In genomic region chr1:183763864-183764726, GRCm38 (mm10) we compare ENCODE assay signal across 11 mouse cellular contexts.
DNase-seq lines count a peak whose midpoint lies in the region; ATAC-seq and TF ChIP-seq lines count a peak whose summit lies in the region.
"Had no signal": no experiment of that assay in that cellular context is flagged by ENCODE, and none has a peak within 500 bp of the region (broad histone marks: within the 10 kb centered on the region; RNA-seq: fewer than 3 reads in every experiment).

No protein-coding gene starts in this region.

- H3K36me3 ChIP-seq in midbrain, embryonic 14.5 days (ENCODE audit: control insufficient read depth, insufficient read depth, low read length): no peaks in the 10 kb centered on the region
- H3K36me3 ChIP-seq in midbrain, embryonic 10.5 days: no peaks in the 10 kb centered on the region
- no peaks in the 10 kb centered on the region for H3K36me3 ChIP-seq in embryonic facial prominence, embryonic 11.5 days (replicated peaks; ENCODE audit: control insufficient read depth, insufficient read depth, low read depth, low read length)
- no peaks in the 10 kb centered on the region for H3K36me3 ChIP-seq in kidney, postnatal 0 days (ENCODE audit: insufficient read depth, low read length)
- H3K36me3 ChIP-seq in stomach, embryonic 14.5 days (ENCODE audit: control insufficient read depth, insufficient read depth, low read length): no peaks in the 10 kb centered on the region

- no peaks in the 10 kb centered on the region for H3K9me3 ChIP-seq in midbrain, embryonic 14.5 days (ENCODE audit: control insufficient read depth, low read length)
- no peaks in the 10 kb centered on the region for H3K9me3 ChIP-seq in midbrain, embryonic 10.5 days (replicated peaks)
- no peaks in the 10 kb centered on the region for H3K9me3 ChIP-seq in embryonic facial prominence, embryonic 11.5 days (replicated peaks; ENCODE audit: control insufficient read depth, low read length)
- H3K9me3 ChIP-seq in kidney, postnatal 0 days (replicated peaks; ENCODE audit: low read length): no peaks in the 10 kb centered on the region
- H3K9me3 ChIP-seq in stomach, embryonic 14.5 days (ENCODE audit: control insufficient read depth, low read depth, low read length): no peaks in the 10 kb centered on the region

- no peak overlapping the region for H3K9ac ChIP-seq in midbrain, embryonic 14.5 days (replicated peaks; ENCODE audit: low read length)
- H3K9ac ChIP-seq in embryonic facial prominence, embryonic 11.5 days (replicated peaks; ENCODE audit: low read length): no peak overlapping the region
- H3K9ac ChIP-seq in kidney, postnatal 0 days (ENCODE audit: low read depth, low read length): no peak overlapping the region
- no peak overlapping the region for H3K9ac ChIP-seq in stomach, embryonic 14.5 days (replicated peaks; ENCODE audit: low read depth, low read length)
- H3K9ac ChIP-seq: liver, embryonic 14.5 days had no signal

- no peaks in the 10 kb centered on the region for H3K4me1 ChIP-seq in midbrain, embryonic 14.5 days (ENCODE audit: control insufficient read depth, insufficient read depth, low read length)
- no peaks in the 10 kb centered on the region for H3K4me1 ChIP-seq in midbrain, embryonic 10.5 days
- H3K4me1 ChIP-seq in embryonic facial prominence, embryonic 11.5 days (ENCODE audit: control insufficient read depth, insufficient read depth, low read length): no peaks in the 10 kb centered on the region
- no peaks in the 10 kb centered on the region; the same call in 1 of the 2 replicates for H3K4me1 ChIP-seq in kidney, postnatal 0 days (replicated peaks; ENCODE audit: insufficient read depth, low read length)
- no peaks in the 10 kb centered on the region for H3K4me1 ChIP-seq in stomach, embryonic 14.5 days (ENCODE audit: control insufficient read depth, insufficient read depth, low read length)

- WGBS in midbrain, embryonic 14.5 days: 49% methylated on average over 11 of the region's 11 CpGs
- 80% methylated on average over 11 of the region's 11 CpGs for WGBS in midbrain, embryonic 10.5 days
- 63% methylated on average over 11 of the region's 11 CpGs for WGBS in embryonic facial prominence, embryonic 11.5 days
- 37% methylated on average over 11 of the region's 11 CpGs for WGBS in kidney, postnatal 0 days
- 53% methylated on average over 11 of the region's 11 CpGs for WGBS in stomach, embryonic 14.5 days

- ATAC-seq in midbrain, embryonic 14.5 days (ENCODE audit: low FRiP score, low TSS enrichment): no peak
- no peak for ATAC-seq in embryonic facial prominence, embryonic 11.5 days (replicated peaks; ENCODE audit: insufficient number of reproducible peaks, low FRiP score, low TSS enrichment, low read depth)
- ATAC-seq in kidney, postnatal 0 days (replicated peaks; ENCODE audit: low FRiP score, low read depth): peak; percentile 93
- ATAC-seq in stomach, embryonic 14.5 days (ENCODE audit: insufficient number of reproducible peaks, insufficient read depth, low FRiP score, low read depth): peak; percentile 91
- ATAC-seq in cerebellum, adult (ENCODE audit: insufficient number of reproducible peaks, low FRiP score, low TSS enrichment): no peak

- no peak overlapping the region for H3K4me2 ChIP-seq in midbrain, embryonic 14.5 days (ENCODE audit: low read length)
- no peak overlapping the region for H3K4me2 ChIP-seq in embryonic facial prominence, embryonic 11.5 days (ENCODE audit: low read depth, low read length)
- H3K4me2 ChIP-seq in kidney, postnatal 0 days (ENCODE audit: low read length): no peak overlapping the region
- no peak overlapping the region for H3K4me2 ChIP-seq in stomach, embryonic 14.5 days (replicated peaks; ENCODE audit: low read depth, low read length)

- H3K27me3 ChIP-seq in midbrain, embryonic 14.5 days (ENCODE audit: control insufficient read depth, insufficient read depth, low read length): no peaks in the 10 kb centered on the region
- H3K27me3 ChIP-seq in midbrain, embryonic 10.5 days (ENCODE audit: low read depth, poor library complexity, severe bottlenecking): no peaks in the 10 kb centered on the region
- no peaks in the 10 kb centered on the region for H3K27me3 ChIP-seq in embryonic facial prominence, embryonic 11.5 days (ENCODE audit: control insufficient read depth, insufficient read depth, low read length)
- H3K27me3 ChIP-seq in kidney, postnatal 0 days (ENCODE audit: insufficient read depth, low read length): no peaks in the 10 kb centered on the region
- H3K27me3 ChIP-seq in stomach, embryonic 14.5 days (ENCODE audit: control insufficient read depth, insufficient read depth, low read length): no peaks in the 10 kb centered on the region

- no peak for TF ChIP-seq CTCF in kidney, postnatal 0 days (IDR thresholded peaks at IDR 0.05; ENCODE audit: low read depth)

- H3K27ac ChIP-seq in midbrain, embryonic 14.5 days (replicated peaks; ENCODE audit: low read depth, low read length): no peak overlapping the region
- H3K27ac ChIP-seq in midbrain, embryonic 10.5 days (replicated peaks): no peak overlapping the region
- no peak overlapping the region for H3K27ac ChIP-seq in embryonic facial prominence, embryonic 11.5 days (replicated peaks; ENCODE audit: low read depth, low read length)
- no peak overlapping the region for H3K27ac ChIP-seq in kidney, postnatal 0 days
- 0 out of 2 replicates have a peak overlapping the region, but pooled peaks have one; percentile 10 for H3K27ac ChIP-seq in stomach, embryonic 14.5 days (ENCODE audit: low read length)
- H3K27ac ChIP-seq: liver, embryonic 14.5 days had no signal

- peak; percentile 55 for DNase-seq in midbrain, embryonic 14.5 days
- DNase-seq in midbrain, embryonic 10.5 days (ENCODE audit: low spot score): no peak
- DNase-seq in embryonic facial prominence, embryonic 11.5 days (ENCODE audit: low spot score): peak; percentile 42
- DNase-seq in kidney, postnatal 0 days (ENCODE audit: low spot score): peak; percentile 67
- no peak for DNase-seq in spleen, postnatal 10 days (ENCODE audit: low spot score in 2 of 2)
- no peak for DNase-seq in frontal cortex, adult 2 months (ENCODE audit: extremely low spot score in 1 of 2, low spot score in 1 of 2)
- DNase-seq: gastrocnemius, postnatal 25 days; heart, postnatal 36 days had no signal

- no peak overlapping the region for H3K4me3 ChIP-seq in midbrain, embryonic 14.5 days (replicated peaks; ENCODE audit: low read depth, low read length)
- H3K4me3 ChIP-seq in midbrain, embryonic 10.5 days: no peak overlapping the region
- no peak overlapping the region for H3K4me3 ChIP-seq in embryonic facial prominence, embryonic 11.5 days (ENCODE audit: low read depth, low read length)
- H3K4me3 ChIP-seq in kidney, postnatal 0 days (replicated peaks; ENCODE audit: low read depth, low read length): no peak overlapping the region
- H3K4me3 ChIP-seq in stomach, embryonic 14.5 days (ENCODE audit: low read depth, low read length): no peak overlapping the region

Comparison
In these comparisons a context has a peak if more than half of its experiments do, and no peak if none do; other contexts are left out.
1. DNase-seq: peak in midbrain, embryonic 14.5 days (single experiment), embryonic facial prominence, embryonic 11.5 days (single experiment) and kidney, postnatal 0 days (single experiment); none in midbrain, embryonic 10.5 days (single experiment), spleen, postnatal 10 days (0 of 2) and frontal cortex, adult 2 months (0 of 2).
2. ATAC-seq: peak in kidney, postnatal 0 days (single experiment) and stomach, embryonic 14.5 days (single experiment); none in midbrain, embryonic 14.5 days (single experiment), embryonic facial prominence, embryonic 11.5 days (single experiment) and cerebellum, adult (single experiment).